Mouse (Mus musculus): ENCODE data around the gene Lrrc4. TPM values are rescaled to one million over a fixed set of nuclear protein-coding genes. Genes with fewer than 3 reads are reported as not detected.

The Lrrc4 gene
- polyA plus RNA-seq, 1 experiment from 2014 or later, result 0.44 TPM

DNA sequence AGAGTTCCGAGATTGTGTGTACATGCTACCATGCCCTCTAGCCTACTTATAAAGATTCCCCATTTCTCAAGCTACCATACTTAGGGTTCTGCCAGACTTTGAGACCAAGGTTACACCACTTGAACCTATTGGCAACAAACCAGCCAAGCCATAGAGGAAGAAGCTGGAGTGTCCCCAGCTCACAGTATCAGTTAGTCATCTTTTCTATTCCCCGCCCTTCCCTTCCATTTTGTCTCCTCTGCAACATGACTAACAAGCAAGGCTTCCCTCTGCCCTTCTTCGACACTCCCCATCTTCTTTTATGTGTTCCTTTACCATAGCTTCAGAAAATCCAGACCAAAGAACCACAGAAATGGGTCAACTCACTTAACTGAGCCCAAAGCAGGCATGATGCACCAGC is 34.7 kb upstream of the Lrrc4 start:
- no peaks in the 10 kb centered on the region; the same call in 1 of the 2 replicates for H3K36me3 ChIP-seq
- no peak overlapping the region for H3K27ac ChIP-seq
- H3K27me3 ChIP-seq, result no peaks in the 10 kb centered on the region
- H3K4me3 ChIP-seq, result no peak overlapping the region
- WGBS, result 96% methylated on average over 3 of the region's 3 CpGs
- H3K4me1 ChIP-seq, result peaks cover 17% of the 10 kb centered on the region
- ATAC-seq (ENCODE audit: borderline replicate concordance, extremely low read depth, low FRiP score, low TSS enrichment), result no peak
- H3K9me3 ChIP-seq, result no peaks in the 10 kb centered on the region
- no peak overlapping the region for H3K4me2 ChIP-seq
- H3K9ac ChIP-seq, result no peak overlapping the region

DNA sequence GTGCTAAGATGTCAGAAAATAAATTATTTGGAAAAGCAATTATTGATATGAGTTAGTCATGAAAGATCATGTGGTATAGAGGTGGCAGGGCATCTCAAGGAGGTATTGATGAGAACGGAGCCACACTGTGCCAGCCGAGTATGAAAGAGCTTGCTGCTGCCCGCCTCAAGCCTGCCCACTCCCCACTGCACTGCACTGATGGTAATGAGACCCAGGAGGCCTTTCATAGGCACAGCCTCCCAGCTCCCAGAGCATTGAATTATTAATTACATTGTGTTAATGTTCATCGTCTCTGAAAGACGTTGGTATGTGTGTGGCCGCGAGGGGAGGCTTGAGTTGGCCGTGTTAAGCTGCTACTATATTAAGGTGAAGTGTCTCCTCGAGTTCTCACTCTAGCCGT is 33.6 kb upstream of the Lrrc4 start:
- H3K9ac ChIP-seq, result no peak overlapping the region
- H3K4me3 ChIP-seq, result no peak overlapping the region
- H3K9me3 ChIP-seq, result no peaks in the 10 kb centered on the region
- H3K27ac ChIP-seq, result no peak overlapping the region
- H3K36me3 ChIP-seq, result no peaks in the 10 kb centered on the region; the same call in 1 of the 2 replicates
- H3K4me1 ChIP-seq, result peaks cover 17% of the 10 kb centered on the region
- WGBS, result 80% methylated on average over 10 of the region's 10 CpGs
- no peak for ATAC-seq (ENCODE audit: borderline replicate concordance, extremely low read depth, low FRiP score, low TSS enrichment)
- H3K27me3 ChIP-seq, result no peaks in the 10 kb centered on the region
- no peak overlapping the region for H3K4me2 ChIP-seq

GRCm38 (mm10) chr6:28864684-28865083 is 33.1 kb upstream of the Lrrc4 start:
- Histone ChIP-seq H3K4me3 (no peak overlapping the region), H3K36me3 (no peaks in the 10 kb centered on the region; the same call in 1 of the 2 replicates), H3K4me1 (peaks cover 17% of the 10 kb centered on the region), H3K9me3 (no peaks in the 10 kb centered on the region), H3K4me2 (no peak overlapping the region), H3K9ac (no peak overlapping the region), H3K27ac (no peak overlapping the region), H3K27me3 (no peaks in the 10 kb centered on the region)
- no peak for ATAC-seq (ENCODE audit: borderline replicate concordance, extremely low read depth, low FRiP score, low TSS enrichment)
- WGBS, result 40% methylated on average over 5 of the region's 5 CpGs

DNA sequence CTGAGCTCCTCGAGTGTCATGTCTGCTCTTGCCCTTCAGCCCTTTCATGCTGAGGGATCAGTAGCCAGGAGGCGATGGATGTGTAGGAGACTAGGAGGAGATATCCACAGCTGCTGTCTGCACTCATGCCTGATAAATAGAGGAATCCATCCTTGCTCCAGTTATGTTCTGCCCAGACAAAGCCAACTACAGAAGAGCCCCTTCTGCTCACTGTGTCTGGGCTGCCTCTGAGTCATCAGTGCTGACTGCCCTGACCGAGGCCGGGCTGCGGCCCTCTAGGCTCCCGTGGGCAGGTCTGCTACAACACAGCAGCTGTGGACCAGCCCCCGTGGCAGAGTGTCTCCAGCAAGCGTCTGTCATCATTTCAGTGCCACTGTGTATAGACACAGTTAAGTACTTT is 30.8 kb upstream of the Lrrc4 start:
- WGBS, result 59% methylated on average over 8 of the region's 8 CpGs
- ATAC-seq (ENCODE audit: borderline replicate concordance, extremely low read depth, low FRiP score, low TSS enrichment), result no peak

DNA sequence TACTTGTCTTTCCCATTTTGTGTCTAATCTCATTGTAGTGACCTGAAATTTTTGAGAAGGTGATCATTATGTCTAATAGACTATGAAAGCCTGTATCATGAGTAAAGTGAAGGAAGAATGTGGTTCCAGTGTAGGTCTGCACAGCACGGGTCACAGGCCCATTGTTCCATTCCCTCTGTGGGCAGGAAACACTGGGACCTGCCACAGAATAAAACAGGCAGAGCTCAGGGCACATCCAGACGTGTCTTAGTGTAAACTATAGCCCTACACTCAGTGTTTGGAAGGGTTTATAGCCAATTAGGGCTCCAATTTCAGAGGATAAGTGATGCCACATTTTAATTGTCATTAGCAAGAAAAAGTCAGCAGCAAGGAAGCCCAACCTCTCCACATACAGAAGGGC is 29.4 kb upstream of the Lrrc4 start:
- Histone ChIP-seq H3K4me1 (peaks cover 14% of the 10 kb centered on the region), H3K27ac (no peak overlapping the region)
- WGBS, result 51% methylated on average over 2 of the region's 2 CpGs

More for the DNA sequence above, 30.8 kb upstream of the Lrrc4 start:
- Histone ChIP-seq H3K4me1 (peaks cover 15% of the 10 kb centered on the region), H3K4me2 (no peak overlapping the region), H3K4me3 (no peak overlapping the region), H3K36me3 (no peaks in the 10 kb centered on the region), H3K9ac (no peak overlapping the region), H3K27me3 (no peaks in the 10 kb centered on the region), H3K27ac (no peak overlapping the region), H3K9me3 (no peaks in the 10 kb centered on the region)

DNA sequence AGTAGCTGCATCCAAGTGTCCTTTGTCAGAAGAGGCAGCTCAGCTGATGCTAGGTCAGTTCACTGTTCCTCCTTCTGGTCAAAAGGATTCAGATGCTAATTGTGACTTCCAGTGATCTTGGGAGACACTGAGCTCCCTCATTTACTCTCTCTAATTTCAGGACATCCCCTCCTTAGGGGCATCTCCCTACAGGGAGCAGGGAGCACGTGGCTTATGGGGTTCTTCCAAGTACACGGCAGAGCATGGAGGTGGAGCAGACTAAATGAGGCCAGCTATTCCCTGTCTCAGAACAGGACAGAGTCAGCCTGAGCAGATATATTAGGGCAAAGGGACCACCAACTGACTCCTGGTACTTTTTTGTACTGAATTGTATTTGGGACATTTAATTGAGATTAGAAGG is 28.9 kb upstream of the Lrrc4 start:
- Histone ChIP-seq H3K4me1 (peaks cover 14% of the 10 kb centered on the region), H3K27me3 (no peaks in the 10 kb centered on the region), H3K4me3 (no peak overlapping the region), H3K4me2 (no peak overlapping the region), H3K9me3 (no peaks in the 10 kb centered on the region), H3K36me3 (no peaks in the 10 kb centered on the region), H3K9ac (no peak overlapping the region), H3K27ac (no peak overlapping the region)
- ATAC-seq (ENCODE audit: borderline replicate concordance, extremely low read depth, low FRiP score, low TSS enrichment), result no peak
- 70% methylated on average over 2 of the region's 2 CpGs for WGBS

More for the DNA sequence above, 29.4 kb upstream of the Lrrc4 start:
- H3K9ac ChIP-seq, result no peak overlapping the region
- H3K4me3 ChIP-seq, result no peak overlapping the region
- H3K9me3 ChIP-seq, result no peaks in the 10 kb centered on the region
- H3K27me3 ChIP-seq, result no peaks in the 10 kb centered on the region
- ATAC-seq (ENCODE audit: borderline replicate concordance, extremely low read depth, low FRiP score, low TSS enrichment), result no peak
- no peaks in the 10 kb centered on the region for H3K36me3 ChIP-seq
- no peak overlapping the region for H3K4me2 ChIP-seq

DNA sequence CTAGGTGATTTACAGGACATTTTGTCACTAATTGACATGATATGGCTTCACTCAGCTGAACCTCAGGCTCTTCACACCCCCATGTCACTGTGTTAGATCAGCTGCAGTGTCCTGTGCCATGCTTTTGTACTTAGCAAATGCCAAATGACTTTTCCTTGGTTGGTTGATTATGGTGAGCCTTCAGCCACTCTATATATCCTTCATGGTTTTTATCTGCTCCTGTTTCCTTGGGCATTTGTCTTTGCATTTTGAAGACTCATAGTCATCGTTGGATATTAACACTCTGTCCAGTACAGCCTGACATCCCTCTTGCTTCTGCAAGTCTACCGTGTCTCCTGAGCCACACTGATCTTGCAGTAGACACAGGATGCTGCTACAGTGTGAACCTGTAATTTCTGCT is 27.5 kb upstream of the Lrrc4 start:
- 73% methylated on average over 2 of the region's 2 CpGs for WGBS
- Histone ChIP-seq H3K36me3 (no peaks in the 10 kb centered on the region), H3K4me1 (peaks cover 14% of the 10 kb centered on the region; the same call in 1 of the 2 replicates), H3K4me2 (no peak overlapping the region), H3K9me3 (no peaks in the 10 kb centered on the region), H3K27me3 (no peaks in the 10 kb centered on the region), H3K27ac (no peak overlapping the region), H3K9ac (no peak overlapping the region), H3K4me3 (no peak overlapping the region)
- no peak for ATAC-seq (ENCODE audit: borderline replicate concordance, extremely low read depth, low FRiP score, low TSS enrichment)

GRCm38 (mm10) chr6:28857198-28858180 is 25.9 kb upstream of the Lrrc4 start:
- Histone ChIP-seq H3K4me2 (no peak overlapping the region), H3K9ac (no peak overlapping the region), H3K4me3 (no peak overlapping the region), H3K27me3 (no peaks in the 10 kb centered on the region), H3K9me3 (no peaks in the 10 kb centered on the region), H3K36me3 (no peaks in the 10 kb centered on the region), H3K27ac (no peak overlapping the region; the same call in 1 of the 2 replicates), H3K4me1 (peaks cover 19% of the 10 kb centered on the region)
- WGBS, result 52% methylated on average over 2 of the region's 2 CpGs
- no peak for ATAC-seq (ENCODE audit: borderline replicate concordance, extremely low read depth, low FRiP score, low TSS enrichment)

DNA sequence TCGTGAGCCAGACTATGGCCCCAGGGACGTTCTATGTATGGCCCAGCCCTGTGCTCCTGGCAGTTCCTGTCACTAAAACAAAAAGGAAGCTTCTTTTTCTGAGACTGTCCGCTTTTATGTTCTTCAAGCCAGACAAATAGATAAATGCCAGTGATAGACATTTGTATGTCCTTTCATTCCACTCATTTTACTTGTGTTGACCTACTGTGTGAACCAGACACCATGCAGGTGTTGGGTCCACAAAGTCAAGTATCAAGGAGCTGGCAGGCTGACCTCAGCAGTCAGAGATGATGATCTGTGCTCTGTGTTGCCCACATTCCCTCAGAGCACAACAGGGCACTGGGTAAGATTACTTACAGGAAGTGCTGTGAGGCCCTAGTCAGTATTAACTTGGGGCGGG is 25.2 kb upstream of the Lrrc4 start:
- Histone ChIP-seq H3K4me3 (no peak overlapping the region), H3K27ac (no peak overlapping the region), H3K4me2 (no peak overlapping the region), H3K9ac (no peak overlapping the region), H3K27me3 (no peaks in the 10 kb centered on the region), H3K4me1 (peaks cover 19% of the 10 kb centered on the region), H3K36me3 (no peaks in the 10 kb centered on the region), H3K9me3 (no peaks in the 10 kb centered on the region)
- 76% methylated on average over 4 of the region's 4 CpGs for WGBS
- no peak for ATAC-seq (ENCODE audit: borderline replicate concordance, extremely low read depth, low FRiP score, low TSS enrichment)

GRCm38 (mm10) chr6:28855442-28855841 is 23.9 kb upstream of the Lrrc4 start:
- Histone ChIP-seq H3K4me3 (no peak overlapping the region), H3K27me3 (no peaks in the 10 kb centered on the region), H3K9me3 (no peaks in the 10 kb centered on the region), H3K4me1 (peaks cover 19% of the 10 kb centered on the region), H3K36me3 (no peaks in the 10 kb centered on the region), H3K4me2 (no peak overlapping the region), H3K9ac (no peak overlapping the region), H3K27ac (no peak overlapping the region)
- no peak for ATAC-seq (ENCODE audit: borderline replicate concordance, extremely low read depth, low FRiP score, low TSS enrichment)
- 46% methylated on average over 3 of the region's 3 CpGs for WGBS

- H3K4me1 ChIP-seq, result peaks cover 19% of the 10 kb centered on the region
- 59% methylated on average over 8 of the region's 8 CpGs for WGBS
- no peak for ATAC-seq (ENCODE audit: borderline replicate concordance, extremely low read depth, low FRiP score, low TSS enrichment)
These were observed 23.1 kb upstream of the Lrrc4 start for GRCm38 (mm10) chr6:28854598-28854997.

DNA sequence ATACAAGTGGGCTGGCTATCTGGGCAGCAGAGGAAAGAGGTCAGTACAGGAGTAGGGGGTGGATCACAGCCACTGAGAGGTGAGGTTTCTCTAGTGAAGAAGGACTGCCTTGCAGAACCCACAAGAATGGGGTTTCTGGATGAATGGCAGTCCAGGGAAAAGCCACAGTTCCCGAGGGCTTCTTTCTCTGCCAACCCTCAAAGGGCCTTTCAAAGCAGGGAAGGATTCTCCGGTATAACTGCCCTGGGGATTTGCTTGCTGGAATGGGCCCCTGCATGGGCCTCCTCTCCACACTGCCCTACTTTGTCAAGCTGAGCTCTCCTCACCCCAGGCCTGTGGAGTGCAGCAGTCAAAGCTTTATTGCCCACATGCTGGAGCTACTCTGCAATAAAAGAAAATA is 22.1 kb upstream of the Lrrc4 start:
- H3K27ac ChIP-seq, result no peak overlapping the region
- H3K36me3 ChIP-seq, result no peaks in the 10 kb centered on the region
- no peak overlapping the region for H3K9ac ChIP-seq
- 67% methylated on average over 2 of the region's 2 CpGs for WGBS
- no peak overlapping the region for H3K4me2 ChIP-seq
- no peaks in the 10 kb centered on the region for H3K9me3 ChIP-seq
- ATAC-seq (ENCODE audit: borderline replicate concordance, extremely low read depth, low FRiP score, low TSS enrichment), result no peak
- H3K4me1 ChIP-seq, result peaks cover 28% of the 10 kb centered on the region
- no peaks in the 10 kb centered on the region for H3K27me3 ChIP-seq
- no peak overlapping the region for H3K4me3 ChIP-seq

More at GRCm38 (mm10) chr6:28854598-28854997, 23.1 kb upstream of the Lrrc4 start:
- H3K9me3 ChIP-seq, result no peaks in the 10 kb centered on the region
- no peaks in the 10 kb centered on the region for H3K36me3 ChIP-seq
- no peak overlapping the region for H3K4me2 ChIP-seq
- no peak overlapping the region for H3K9ac ChIP-seq
- no peak overlapping the region for H3K27ac ChIP-seq
- H3K4me3 ChIP-seq, result no peak overlapping the region
- H3K27me3 ChIP-seq, result no peaks in the 10 kb centered on the region

Data from lung, embryonic 15.5 days (tissue).